Mouse (Mus musculus): ENCODE data around the gene Rprd2. TPM values are rescaled to one million over a fixed set of nuclear protein-coding genes. Genes with fewer than 3 reads are reported as not detected.

Rprd2 gene
- total RNA-seq, 2 experiments from 2014 or later, result 60.4 to 63.5 TPM

- no peak for DNase-seq (ENCODE audit: low spot score in 2 of 2)
Measured at GRCm38 (mm10) chr3:95740406-95740805, 78.3 kb downstream of the Rprd2 start.

GRCm38 (mm10) chr3:95739353-95740104 is 79.1 kb downstream of the Rprd2 start, which contains the start of gene Ecm1:
Ecm1 (minus strand) TSS chr3:95739569.
- DNase-seq (ENCODE audit: low spot score in 2 of 2), result no peak

- no peak for DNase-seq (ENCODE audit: low spot score in 2 of 2)
Measured at GRCm38 (mm10) chr3:95735071-95735670, 83.5 kb downstream of the Rprd2 start.

DNA sequence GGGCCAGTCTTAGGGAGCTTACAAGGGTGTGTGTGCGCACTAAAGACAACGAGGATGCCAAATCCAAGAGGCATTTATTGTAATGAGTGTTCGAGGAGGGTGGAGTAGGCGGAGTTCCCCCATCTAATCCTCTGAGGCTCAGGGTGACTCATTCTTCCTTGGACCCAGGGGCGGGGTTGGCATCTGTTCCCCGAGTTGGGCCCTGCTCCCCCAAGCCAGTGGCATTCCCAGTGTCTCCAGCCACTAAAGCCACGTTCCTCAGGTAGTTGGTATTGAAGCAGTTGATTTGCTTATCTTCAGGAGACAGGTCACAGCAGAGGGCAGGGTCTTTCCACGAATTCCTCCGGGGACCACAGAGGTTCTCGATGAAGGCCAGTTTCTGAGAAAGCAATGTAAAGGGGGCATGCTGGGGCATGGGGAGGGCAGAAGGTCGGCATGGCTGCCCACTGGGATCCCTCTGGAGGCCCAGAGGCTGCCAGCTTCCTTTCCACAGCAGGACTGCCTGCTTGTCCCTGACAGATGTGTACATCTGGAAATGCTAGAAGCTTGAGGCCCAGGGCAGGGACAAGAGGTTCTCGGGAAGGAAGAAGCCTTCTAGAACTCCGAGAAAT is 84.5 kb downstream of the Rprd2 start:
- DNase-seq (ENCODE audit: low spot score in 2 of 2), result no peak

- DNase-seq (ENCODE audit: low spot score in 2 of 2), result peak in 1 of 2 experiments; percentile 28
Measured at GRCm38 (mm10) chr3:95732744-95733521, 85.7 kb downstream of the Rprd2 start.

DNA sequence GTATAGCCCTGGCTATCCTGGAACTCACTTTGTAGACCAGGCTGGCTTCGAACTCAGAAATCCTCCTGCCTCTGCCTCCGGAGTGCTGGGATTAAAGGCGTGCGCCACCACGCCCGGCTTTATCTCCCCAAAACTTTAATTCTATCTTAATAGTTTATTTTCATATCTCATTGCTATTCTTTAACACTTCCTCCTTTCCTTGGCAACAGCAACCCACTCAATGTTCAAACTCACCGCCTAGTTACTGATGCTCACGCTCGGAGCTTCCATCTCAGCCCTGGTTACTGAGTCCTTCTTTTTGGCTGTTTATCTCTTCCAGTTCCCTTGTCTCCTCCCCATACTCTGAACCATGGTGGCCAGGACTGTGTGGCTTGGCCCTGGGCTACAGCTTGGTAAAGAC is 86.4 kb downstream of the Rprd2 start:
- DNase-seq (ENCODE audit: low spot score in 2 of 2), result no peak

DNA sequence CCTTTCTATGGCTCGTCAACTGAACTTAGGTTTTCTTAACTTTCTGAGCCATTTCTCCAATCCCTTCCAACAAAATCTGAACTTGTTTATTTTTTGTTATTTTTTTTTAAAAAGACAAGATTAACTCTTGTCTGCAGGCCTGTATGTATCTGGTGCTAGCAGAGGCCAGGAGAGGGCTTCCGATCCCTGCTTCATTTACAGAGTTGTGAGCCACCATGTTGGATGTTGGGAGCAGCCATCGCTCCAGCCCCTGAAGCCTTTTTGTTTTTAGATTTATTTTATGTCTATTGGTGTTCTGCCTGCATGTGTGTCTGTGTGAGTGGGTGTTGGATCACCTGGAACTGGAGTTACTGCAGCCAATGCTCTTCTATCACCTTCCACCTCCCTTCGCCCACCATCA is 86.9 kb downstream of the Rprd2 start:
- DNase-seq (ENCODE audit: low spot score in 2 of 2), result no peak

DNA sequence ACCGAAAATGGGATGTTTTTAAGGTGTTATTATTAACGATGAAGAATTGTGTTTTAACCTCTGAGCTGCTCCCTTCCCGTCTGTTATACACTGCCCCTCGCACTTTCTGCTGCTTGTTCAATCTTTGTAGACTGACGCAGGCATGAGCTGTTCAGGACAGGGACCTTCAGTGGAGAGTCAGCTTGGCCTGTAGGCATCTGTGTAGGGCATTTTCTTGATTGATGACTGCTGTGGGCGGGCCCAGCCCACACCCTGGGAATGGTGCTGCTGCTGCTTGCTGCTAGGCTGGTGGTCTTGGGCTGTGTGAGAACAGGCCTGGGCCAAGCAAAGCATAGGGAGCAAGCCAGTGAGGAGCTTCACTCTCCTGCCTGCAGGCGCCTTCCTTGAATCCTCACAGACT is 88.2 kb downstream of the Rprd2 start:
- no peak for DNase-seq (ENCODE audit: low spot score in 2 of 2)

GRCm38 (mm10) chr3:95728906-95729305 is 89.8 kb downstream of the Rprd2 start:
- DNase-seq (ENCODE audit: low spot score in 2 of 2), result no peak

GRCm38 (mm10) chr3:95726696-95727358 is 91.8 kb downstream of the Rprd2 start:
- DNase-seq (ENCODE audit: low spot score in 2 of 2), result no peak

DNA sequence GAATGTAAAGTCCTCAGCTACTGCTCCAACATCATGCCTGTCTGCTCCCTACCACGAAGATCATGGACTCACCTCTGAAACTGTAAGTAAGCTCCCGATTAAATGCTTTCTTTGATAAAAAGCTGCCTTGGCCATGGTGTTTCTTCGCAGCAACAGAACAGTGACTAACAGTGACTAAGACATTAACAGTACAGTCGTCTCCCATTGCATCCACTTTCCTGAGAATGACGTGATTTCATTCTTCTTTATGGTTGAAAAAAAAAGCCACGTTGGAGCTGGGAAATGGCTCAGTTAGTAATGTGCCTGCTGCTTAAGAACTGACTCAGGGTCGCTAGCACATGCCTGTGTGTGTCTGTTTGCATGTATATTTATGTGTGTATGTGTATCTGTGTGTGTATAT is 92.8 kb downstream of the Rprd2 start:
- no peak for DNase-seq (ENCODE audit: low spot score in 2 of 2)

GRCm38 (mm10) chr3:95722386-95722785 is 96.3 kb downstream of the Rprd2 start:
- DNase-seq (ENCODE audit: low spot score in 2 of 2), result no peak

DNA sequence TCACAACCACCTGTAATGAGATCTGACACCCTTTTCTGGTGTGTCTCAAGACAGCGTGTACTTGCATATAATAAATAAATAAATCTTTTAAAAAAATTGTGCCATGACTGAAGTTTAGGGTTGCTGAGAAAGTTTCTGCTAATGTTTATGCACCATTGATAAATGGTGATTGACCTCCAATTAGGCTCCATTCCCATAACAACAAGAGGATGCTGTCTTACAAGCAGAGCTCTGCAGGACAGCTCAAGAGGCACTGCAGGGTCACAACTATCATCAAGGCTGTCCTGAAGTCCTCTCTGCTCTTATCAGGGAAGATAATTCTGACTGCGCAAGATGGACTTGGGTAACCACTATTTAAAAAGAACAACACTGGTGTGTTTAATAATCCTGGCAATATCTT is 100.5 kb downstream of the Rprd2 start:
- no peak for DNase-seq (ENCODE audit: low spot score in 2 of 2)

- no peak for DNase-seq (ENCODE audit: low spot score in 2 of 2)
Measured at GRCm38 (mm10) chr3:95716075-95716474, 102.6 kb downstream of the Rprd2 start.

Small RNA genes within 50 kb of the gene (microRNA-seq; reads per million reads assigned to microRNA genes)
- gene Mir7014, result 0 to 0.23 reads per million in 2 experiments

Other genes with a start within 250 kb of the Rprd2 start
- 10 to 100 TPM; 20.6 to 22.2 TPM for gene Golph3l, start 229.9 kb downstream of the Rprd2 start, total RNA-seq (2021)
- gene Ensa, start 193.9 kb downstream of the Rprd2 start, total RNA-seq (2021), result 100 to 1,000 TPM; 288 to 297 TPM
- gene Mcl1, start 160.1 kb downstream of the Rprd2 start, total RNA-seq (2021), result 10 to 100 TPM; 64.6 to 65.1 TPM
- 1 to 10 TPM; 3.0 to 4.1 TPM for gene Adamtsl4, start 130.9 kb downstream of the Rprd2 start, total RNA-seq (2021)
- gene Ecm1, start 79.3 kb downstream of the Rprd2 start, total RNA-seq (2021), result 10 to 100 TPM; 12.2 to 13.7 TPM
- gene Tars2, start 58.7 kb downstream of the Rprd2 start, total RNA-seq (2021), result 10 to 100 TPM; 39.9 to 40.0 TPM
- 10 to 100 TPM; 28.8 to 30.7 TPM for gene Prpf3, start 37.0 kb upstream of the Rprd2 start, total RNA-seq (2021)
- gene Mrps21, start 52.7 kb upstream of the Rprd2 start, total RNA-seq (2021), result 100 to 1,000 TPM; 134 to 162 TPM
- 10 to 100 TPM; 10.1 to 10.9 TPM for gene Ciart, start 63.4 kb upstream of the Rprd2 start, total RNA-seq (2021)
- gene BC028528, start 73.1 kb upstream of the Rprd2 start, total RNA-seq (2021), result 1 to 10 TPM; 6.4 to 9.6 TPM
- gene Aph1a, start 75.1 kb upstream of the Rprd2 start, total RNA-seq (2021), result 10 to 100 TPM; 76.1 to 83.5 TPM
- gene Car14, start 85.8 kb upstream of the Rprd2 start, total RNA-seq (2021), result 10 to 100 TPM in 1 of 2 experiments, 1 to 10 TPM in 1; 6.8 to 11.9 TPM
- 100 to 1,000 TPM; 101 TPM for gene Anp32e, start 110.4 kb upstream of the Rprd2 start, total RNA-seq (2021)
- gene Plekho1, start 177.1 kb upstream of the Rprd2 start, total RNA-seq (2021), result 10 to 100 TPM; 43.7 to 44.5 TPM
- 10 to 100 TPM; 41.1 to 47.8 TPM for gene Vps45, start 239.6 kb upstream of the Rprd2 start, total RNA-seq (2021)